Mouse (Mus musculus): ENCODE results near the gene Serp1. TPM values are rescaled to one million over a fixed set of nuclear protein-coding genes. Genes with fewer than 3 reads are reported as not detected.

The Serp1 gene
- polyA plus RNA-seq, 1 experiment = 3.3 TPM

DNA sequence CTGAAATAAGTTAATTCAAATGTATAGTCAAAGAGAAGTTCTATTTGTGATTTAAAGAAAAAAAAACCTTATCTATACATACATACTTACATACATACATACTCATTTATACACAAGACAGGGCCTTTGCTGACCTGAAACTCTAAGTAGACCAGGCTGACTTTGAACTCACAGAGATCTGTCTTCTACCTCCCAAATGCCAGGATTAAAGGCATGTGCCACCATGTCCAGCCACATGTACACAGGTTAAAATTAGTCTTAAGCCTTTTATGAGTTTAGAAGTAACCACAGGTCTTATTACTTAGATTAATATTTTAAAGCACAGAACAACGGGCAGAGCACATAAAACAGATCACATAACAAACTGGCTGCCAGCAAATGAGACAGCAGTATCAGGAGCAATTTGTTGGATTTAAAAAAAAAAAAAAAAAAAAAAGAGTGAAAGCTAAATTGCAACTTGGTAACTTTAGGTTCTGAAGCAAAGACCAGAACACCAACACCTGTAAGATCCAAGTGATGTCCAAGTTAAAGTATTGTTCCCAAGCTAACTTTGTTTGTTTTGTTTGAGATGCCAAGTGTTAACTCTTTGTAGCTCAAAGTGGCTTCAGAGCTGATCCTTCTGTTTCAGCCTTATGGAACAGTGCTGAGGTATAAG is 9.6 kb downstream of the Serp1 start:
- Histone ChIP-seq H3K4me3 (replicated peaks) (no peak overlapping the region), H3K9me3 (ENCODE audit: control insufficient read depth, low read length) (no peaks in the 10 kb centered on the region), H3K36me3 (ENCODE audit: control insufficient read depth) (peaks cover 9% of the 10 kb centered on the region), H3K27me3 (ENCODE audit: control insufficient read depth) (no peaks in the 10 kb centered on the region), H3K4me1 (ENCODE audit: control insufficient read depth) (no peaks in the 10 kb centered on the region; the same call in 1 of the 2 replicates)
- no peak for TF ChIP-seq TAL1 (IDR thresholded peaks at IDR 0.05; ENCODE audit: low read length)
- no peak for TF ChIP-seq GATA1 (IDR thresholded peaks at IDR 0.05; ENCODE audit: low read length)

DNA sequence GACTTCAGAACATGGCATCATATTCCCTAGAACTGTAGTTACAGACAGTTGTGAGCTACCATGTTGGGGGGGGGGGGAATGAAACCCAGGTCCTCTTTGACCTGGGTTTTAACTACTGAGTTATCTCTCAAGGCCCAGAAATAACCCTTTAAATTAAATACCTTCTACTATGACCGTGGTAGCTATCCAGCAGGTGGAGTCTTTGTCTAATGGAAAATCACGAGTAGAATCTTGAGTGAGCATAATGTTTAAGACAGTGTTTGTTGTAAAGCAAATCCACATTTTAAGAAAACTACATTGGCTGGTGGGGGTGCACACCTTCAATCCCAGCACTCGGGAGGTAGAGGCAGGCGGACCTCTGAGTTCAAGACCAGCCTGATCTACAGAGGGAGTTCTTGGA is 12.2 kb downstream of the Serp1 start:
- TF ChIP-seq TAL1 (IDR thresholded peaks at IDR 0.05; ENCODE audit: low read length) = no peak
- TF ChIP-seq GATA1 (IDR thresholded peaks at IDR 0.05; ENCODE audit: low read length) = no peak
- no peaks in the 10 kb centered on the region for H3K9me3 ChIP-seq (ENCODE audit: control insufficient read depth, low read length)
- no peaks in the 10 kb centered on the region for H3K36me3 ChIP-seq (ENCODE audit: control insufficient read depth)
- H3K4me1 ChIP-seq (ENCODE audit: control insufficient read depth) = no peaks in the 10 kb centered on the region
- no peaks in the 10 kb centered on the region for H3K27me3 ChIP-seq (ENCODE audit: control insufficient read depth)
- H3K4me3 ChIP-seq (replicated peaks) = no peak overlapping the region

DNA sequence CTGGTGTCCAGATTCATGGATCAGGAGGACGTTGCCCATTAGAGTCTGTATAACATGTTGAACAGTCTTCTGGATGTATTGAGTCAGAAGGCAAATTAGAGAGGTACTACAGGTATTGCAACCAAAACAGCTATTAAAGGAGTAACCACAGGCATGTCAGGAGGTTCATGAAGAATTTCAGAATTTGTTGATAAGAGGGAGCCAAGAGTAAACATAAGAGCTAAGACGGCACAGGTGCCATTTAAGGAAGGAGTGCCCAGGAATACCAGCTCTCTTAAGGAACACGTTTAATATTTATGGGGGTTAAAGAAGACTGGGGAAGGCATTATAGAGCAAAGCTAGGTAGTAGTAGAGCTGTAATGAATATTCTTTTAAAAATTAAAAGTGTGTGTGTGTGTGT is 13.0 kb downstream of the Serp1 start:
- Histone ChIP-seq H3K4me3 (replicated peaks) (no peak overlapping the region), H3K27me3 (ENCODE audit: control insufficient read depth) (no peaks in the 10 kb centered on the region), H3K36me3 (ENCODE audit: control insufficient read depth) (no peaks in the 10 kb centered on the region), H3K4me1 (ENCODE audit: control insufficient read depth) (no peaks in the 10 kb centered on the region), H3K9me3 (ENCODE audit: control insufficient read depth, low read length) (no peaks in the 10 kb centered on the region)
- TF ChIP-seq TAL1 (IDR thresholded peaks at IDR 0.05; ENCODE audit: low read length) (no peak), GATA1 (IDR thresholded peaks at IDR 0.05; ENCODE audit: low read length) (no peak)

DNA sequence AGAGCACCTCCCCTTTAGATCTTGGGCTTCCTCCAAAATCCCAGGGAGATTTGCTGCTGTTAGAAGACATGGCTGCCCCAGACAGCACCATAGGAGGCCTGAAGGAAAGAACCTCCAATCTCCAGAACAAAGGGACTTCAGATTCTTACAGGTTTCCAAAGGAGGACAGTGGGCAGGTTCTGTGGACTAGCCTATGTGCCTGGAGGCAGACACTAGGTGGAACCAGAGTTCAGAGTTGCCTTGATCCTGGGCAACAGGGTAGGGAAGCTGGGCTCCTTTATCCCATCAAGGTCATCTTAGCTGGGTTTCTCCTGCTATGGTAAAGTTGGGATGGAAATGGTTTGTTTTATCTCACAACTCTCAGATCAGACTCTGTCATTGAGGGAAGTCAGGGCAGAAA is 14.1 kb downstream of the Serp1 start:
- H3K9me3 ChIP-seq (ENCODE audit: control insufficient read depth, low read length) = no peaks in the 10 kb centered on the region
- no peak for TF ChIP-seq GATA1 (IDR thresholded peaks at IDR 0.05; ENCODE audit: low read length)
- TF ChIP-seq TAL1 (IDR thresholded peaks at IDR 0.05; ENCODE audit: low read length) = no peak
- H3K27me3 ChIP-seq (ENCODE audit: control insufficient read depth) = no peaks in the 10 kb centered on the region
- H3K4me3 ChIP-seq (replicated peaks) = no peak overlapping the region
- H3K36me3 ChIP-seq (ENCODE audit: control insufficient read depth) = no peaks in the 10 kb centered on the region
- H3K4me1 ChIP-seq (ENCODE audit: control insufficient read depth) = no peaks in the 10 kb centered on the region

DNA sequence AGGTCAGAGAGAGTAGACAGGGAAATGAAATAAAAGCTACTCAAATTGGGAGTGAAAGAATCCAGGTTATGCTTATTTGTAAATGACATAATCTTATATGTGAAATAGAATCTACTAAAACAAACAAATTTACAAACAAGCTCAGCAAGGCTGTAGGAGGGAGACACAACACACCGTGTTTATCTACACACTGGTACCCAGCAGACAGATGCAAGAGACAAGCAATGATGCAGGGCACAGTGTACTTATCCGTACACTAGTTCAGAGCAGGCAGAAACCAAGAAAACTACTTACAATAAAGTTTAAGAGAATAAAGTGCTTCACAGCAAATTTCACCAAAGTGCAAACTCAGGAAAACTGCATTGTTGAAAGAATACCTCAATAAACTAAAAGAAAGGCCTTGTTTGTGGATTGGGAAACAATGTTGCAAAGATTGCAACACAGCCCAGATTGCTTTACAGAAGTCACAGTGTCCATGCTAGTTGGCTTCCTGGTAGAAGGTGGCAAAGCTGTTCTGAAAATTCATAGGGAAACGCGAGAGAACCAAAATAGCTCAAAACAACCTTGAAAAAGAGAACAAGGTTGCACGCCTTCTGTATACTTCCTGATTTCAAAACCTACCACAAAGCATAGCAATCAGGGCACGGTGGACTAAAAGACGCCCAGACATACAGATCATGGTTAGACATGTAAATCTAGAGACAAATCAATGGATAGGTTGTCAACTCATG is 17.5 kb downstream of the Serp1 start:
- no peak for TF ChIP-seq TAL1 (IDR thresholded peaks at IDR 0.05; ENCODE audit: low read length)
- no peak for TF ChIP-seq GATA1 (IDR thresholded peaks at IDR 0.05; ENCODE audit: low read length)
- no peaks in the 10 kb centered on the region for H3K27me3 ChIP-seq (ENCODE audit: control insufficient read depth)
- H3K9me3 ChIP-seq (ENCODE audit: control insufficient read depth, low read length) = no peaks in the 10 kb centered on the region
- peaks cover 2% of the 10 kb centered on the region for H3K4me1 ChIP-seq (ENCODE audit: control insufficient read depth)
- no peaks in the 10 kb centered on the region for H3K36me3 ChIP-seq (ENCODE audit: control insufficient read depth)
- H3K4me3 ChIP-seq (replicated peaks) = no peak overlapping the region

DNA sequence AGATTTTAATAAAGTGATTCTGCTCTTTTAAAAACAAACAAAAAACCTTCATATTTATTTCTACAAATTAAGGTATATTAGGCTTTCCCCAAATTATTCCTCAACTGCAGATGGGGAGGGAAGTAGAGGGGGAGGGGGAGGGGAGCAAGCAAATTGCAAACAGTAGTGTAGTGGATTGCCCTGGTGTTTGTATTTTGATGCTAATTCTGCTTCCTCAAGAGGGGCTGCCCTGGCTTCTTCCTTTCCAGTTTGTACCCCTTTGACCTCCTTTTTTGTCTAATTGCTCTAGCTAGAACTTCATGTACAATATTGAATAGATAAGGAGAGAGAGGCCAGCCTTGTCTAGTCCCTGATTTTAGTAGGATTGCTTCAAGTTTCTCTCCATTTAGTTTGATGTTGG is 21.0 kb downstream of the Serp1 start:
- TF ChIP-seq TAL1 (IDR thresholded peaks at IDR 0.05; ENCODE audit: low read length) = no peak
- no peak for TF ChIP-seq GATA1 (IDR thresholded peaks at IDR 0.05; ENCODE audit: low read length)
- no peak overlapping the region for H3K4me3 ChIP-seq (replicated peaks)
- H3K4me1 ChIP-seq (ENCODE audit: control insufficient read depth) = peaks cover 2% of the 10 kb centered on the region
- H3K27me3 ChIP-seq (ENCODE audit: control insufficient read depth) = no peaks in the 10 kb centered on the region
- no peaks in the 10 kb centered on the region for H3K9me3 ChIP-seq (ENCODE audit: control insufficient read depth, low read length)
- no peaks in the 10 kb centered on the region for H3K36me3 ChIP-seq (ENCODE audit: control insufficient read depth)

DNA sequence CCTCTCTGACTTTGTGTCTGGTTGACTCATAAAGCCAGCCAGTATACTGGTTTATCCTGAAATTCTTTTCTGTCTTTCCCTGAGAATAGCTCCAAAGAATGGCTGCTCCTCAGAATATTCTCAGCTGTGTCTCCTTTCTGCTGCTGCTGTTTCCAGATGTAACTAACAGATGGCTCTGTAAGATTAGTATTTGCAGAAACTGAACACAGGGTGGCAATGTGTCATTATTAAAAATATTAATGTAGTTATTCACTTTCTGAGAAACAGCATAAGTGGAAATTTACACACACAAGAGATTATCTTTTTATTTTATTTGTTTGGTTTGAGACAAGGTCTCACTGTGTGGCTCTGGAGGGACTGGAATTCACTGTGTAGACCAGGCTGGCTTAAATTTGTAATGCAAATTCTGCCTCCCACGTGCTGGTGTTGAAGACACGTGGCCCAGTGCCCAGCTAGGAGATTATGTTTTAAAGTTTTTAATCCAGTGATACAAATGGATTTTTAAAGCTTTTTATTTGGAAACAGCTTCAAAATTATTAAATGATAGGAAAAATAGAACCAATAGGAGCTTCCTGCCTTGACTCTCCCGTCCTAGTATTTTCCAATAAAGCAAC is 21.9 kb downstream of the Serp1 start:
- H3K27me3 ChIP-seq (ENCODE audit: control insufficient read depth) = no peaks in the 10 kb centered on the region
- H3K4me1 ChIP-seq (ENCODE audit: control insufficient read depth) = peaks cover 2% of the 10 kb centered on the region
- H3K9me3 ChIP-seq (ENCODE audit: control insufficient read depth, low read length) = no peaks in the 10 kb centered on the region
- H3K36me3 ChIP-seq (ENCODE audit: control insufficient read depth) = no peaks in the 10 kb centered on the region
- TF ChIP-seq TAL1 (IDR thresholded peaks at IDR 0.05; ENCODE audit: low read length) (no peak), GATA1 (IDR thresholded peaks at IDR 0.05; ENCODE audit: low read length) (no peak)
- no peak overlapping the region for H3K4me3 ChIP-seq (replicated peaks)

DNA sequence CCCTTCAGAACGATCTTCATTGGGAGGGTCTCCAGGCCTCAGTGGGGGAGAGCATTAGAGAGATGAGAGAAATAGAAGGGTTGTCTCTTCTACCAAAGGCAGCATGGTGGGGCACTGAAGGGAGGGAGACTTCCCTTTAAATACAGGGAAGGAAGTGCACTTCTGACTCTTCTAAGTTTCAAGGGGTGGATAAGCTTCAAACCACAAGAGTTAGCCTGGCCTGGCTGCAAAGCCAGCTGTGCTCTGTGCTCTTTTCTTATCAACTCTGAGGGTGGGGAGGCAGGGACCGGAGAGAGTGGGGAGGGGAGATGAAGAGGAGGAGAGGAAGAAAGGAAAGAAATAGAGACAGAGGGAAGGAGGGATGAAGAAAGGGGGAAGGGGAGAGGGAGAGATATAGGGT is 23.7 kb downstream of the Serp1 start:
- Histone ChIP-seq H3K4me1 (ENCODE audit: control insufficient read depth) (peaks cover 2% of the 10 kb centered on the region), H3K27me3 (ENCODE audit: control insufficient read depth) (no peaks in the 10 kb centered on the region), H3K9me3 (ENCODE audit: control insufficient read depth, low read length) (no peaks in the 10 kb centered on the region), H3K36me3 (ENCODE audit: control insufficient read depth) (no peaks in the 10 kb centered on the region), H3K4me3 (replicated peaks) (no peak overlapping the region)
- TF ChIP-seq TAL1 (IDR thresholded peaks at IDR 0.05; ENCODE audit: low read length) (no peak), GATA1 (IDR thresholded peaks at IDR 0.05; ENCODE audit: low read length) (no peak)

DNA sequence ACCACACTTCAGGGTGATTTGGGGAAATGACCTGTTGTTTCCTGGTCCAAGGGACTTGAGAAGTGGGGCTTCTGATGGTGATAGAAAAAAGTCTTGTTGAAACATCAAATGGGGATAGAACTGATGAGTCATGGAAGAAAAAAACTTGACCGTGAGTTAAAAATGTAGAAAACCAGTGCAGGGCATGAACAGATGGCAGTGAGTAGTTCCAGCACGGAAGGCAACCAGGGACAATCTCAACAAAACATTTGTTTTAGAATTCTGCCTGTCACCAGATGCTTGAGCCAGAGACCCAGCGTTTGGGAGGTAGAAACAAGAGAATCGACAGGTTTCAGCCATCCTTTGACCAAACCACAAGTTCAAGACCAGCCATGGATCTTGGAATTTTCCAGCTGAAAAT is 32.1 kb downstream of the Serp1 start:
- Histone ChIP-seq H3K27me3 (ENCODE audit: control insufficient read depth) (no peaks in the 10 kb centered on the region), H3K36me3 (ENCODE audit: control insufficient read depth) (no peaks in the 10 kb centered on the region), H3K4me3 (replicated peaks) (no peak overlapping the region), H3K4me1 (ENCODE audit: control insufficient read depth) (no peaks in the 10 kb centered on the region), H3K9me3 (ENCODE audit: control insufficient read depth, low read length) (no peaks in the 10 kb centered on the region)
- no peak for TF ChIP-seq TAL1 (IDR thresholded peaks at IDR 0.05; ENCODE audit: low read length)
- TF ChIP-seq GATA1 (IDR thresholded peaks at IDR 0.05; ENCODE audit: low read length) = no peak
